Mouse (Mus musculus): ENCODE data around the gene Gm6904. TPM values are rescaled to one million over a fixed set of nuclear protein-coding genes. Genes with fewer than 3 reads are reported as not detected.

Gm6904 gene
- polyA plus RNA-seq, 1 experiment from 2014 or later, result not detected

Other genes with a start within 250 kb of the Gm6904 start
- not detected in 2 replicates for gene 1700129C05Rik, start 117.3 kb downstream of the Gm6904 start, polyA plus RNA-seq (2014; fragmentation: Nextera tagmentation; extraction: Ambion mirVana)
- not detected in 2 replicates for gene Gm5142, start 81.5 kb downstream of the Gm6904 start, polyA plus RNA-seq (2014; fragmentation: Nextera tagmentation; extraction: Ambion mirVana)
- gene Rcbtb1, start 59.0 kb downstream of the Gm6904 start, polyA plus RNA-seq (2014; fragmentation: Nextera tagmentation; extraction: Ambion mirVana), result 104 and 116 TPM in 2 replicates
- not detected in 2 replicates for gene Phf11a, start 37.3 kb upstream of the Gm6904 start, polyA plus RNA-seq (2014; fragmentation: Nextera tagmentation; extraction: Ambion mirVana)
- gene Phf11b, start 81.1 kb upstream of the Gm6904 start, polyA plus RNA-seq (2014; fragmentation: Nextera tagmentation; extraction: Ambion mirVana), result 0.22 and 0.48 TPM in 2 replicates
- gene Phf11d, start 105.3 kb upstream of the Gm6904 start, polyA plus RNA-seq (2014; fragmentation: Nextera tagmentation; extraction: Ambion mirVana), result 0.14 and 0.18 TPM in 2 replicates
- 0.45 and 0.63 TPM in 2 replicates for gene Phf11c, start 135.2 kb upstream of the Gm6904 start, polyA plus RNA-seq (2014; fragmentation: Nextera tagmentation; extraction: Ambion mirVana)
- 13.1 and 13.7 TPM in 2 replicates for gene Setdb2, start 180.7 kb upstream of the Gm6904 start, polyA plus RNA-seq (2014; fragmentation: Nextera tagmentation; extraction: Ambion mirVana)
- gene Cab39l, start 180.8 kb upstream of the Gm6904 start, polyA plus RNA-seq (2014; fragmentation: Nextera tagmentation; extraction: Ambion mirVana), result 47.0 and 47.3 TPM in 2 replicates

Measured in midbrain, embryonic 11.5 days (tissue).